Mouse (Mus musculus) kidney, adult 2 months (tissue): Measurements from ENCODE around the gene Acap2. TPM values are rescaled to one million over a fixed set of nuclear protein-coding genes. Genes with fewer than 3 reads are reported as not detected.

ENCODE experiments used
- DNase-seq: peaks from one replicate; pipeline ENCODE4 v3.0.0; 2021
- H3K27ac ChIP-seq: fragments of 200-500 bp; 2 replicates; pipeline ENCODE4 v1.5.1; 2012; ENCODE audit warnings: low read depth, low read length, control low read depth, inconsistent platforms; ENCODE audit not compliant: insufficient read depth
- H3K27me3 ChIP-seq: fragments of 200-500 bp; replicated peaks from 2 replicates; pipeline ENCODE4 v1.6.1; 2012; ENCODE audit warnings: mild to moderate bottlenecking, moderate library complexity, low read length, inconsistent platforms; ENCODE audit not compliant: control insufficient read depth, insufficient read depth
- H3K36me3 ChIP-seq: fragments of 200-500 bp; 2 replicates; pipeline ENCODE4 v1.6.1; 2012; ENCODE audit warnings: mild to moderate bottlenecking, moderate library complexity, low read length, inconsistent platforms; ENCODE audit not compliant: control insufficient read depth, insufficient read depth
- H3K4me1 ChIP-seq: fragments of 200-500 bp; 2 replicates; pipeline ENCODE4 v1.6.1; 2011; ENCODE audit warnings: low read length; ENCODE audit not compliant: control insufficient read depth, insufficient read depth
- H3K4me3 ChIP-seq: fragments of 200-500 bp; 2 replicates; pipeline ENCODE4 v1.5.1; 2011; ENCODE audit warnings: mild to moderate bottlenecking, low read depth, low read length, control low read depth; ENCODE audit not compliant: insufficient read depth
- CTCF ChIP-seq: fragments of 200-500 bp; conservative IDR thresholded peaks from 2 replicates; pipeline ENCODE4 v1.5.1; 2011; ENCODE audit warnings: low read depth, mild to moderate bottlenecking, control low read depth, low read length, moderate library complexity, mixed read lengths; ENCODE audit not compliant: insufficient read depth, insufficient read length
- POLR2A ChIP-seq: fragments of 200-500 bp; IDR thresholded peaks from one replicate; pipeline ENCODE4 v1.6.1; 2011; ENCODE audit warnings: low read depth, low read length, control low read depth
- WGBS: fragments of 180-500 bp; shearing (Covaris S2); methylation state at CpG from one replicate; pipeline ENCODE4 v1.1.7; 2018; 5-methylcytosine and 5-hydroxymethylcytosine counted together
- polyA plus RNA-seq: library from polyadenylated mRNA; depleted of rRNA; stranded (reverse); fragments of >200 nt; gene quantifications from 2 replicates; pipeline ENCODE4 v1.2.3, GENCODE M21; 2012

The Acap2 gene
- polyA plus RNA-seq, 1 experiment, result 8.6 TPM

DNA sequence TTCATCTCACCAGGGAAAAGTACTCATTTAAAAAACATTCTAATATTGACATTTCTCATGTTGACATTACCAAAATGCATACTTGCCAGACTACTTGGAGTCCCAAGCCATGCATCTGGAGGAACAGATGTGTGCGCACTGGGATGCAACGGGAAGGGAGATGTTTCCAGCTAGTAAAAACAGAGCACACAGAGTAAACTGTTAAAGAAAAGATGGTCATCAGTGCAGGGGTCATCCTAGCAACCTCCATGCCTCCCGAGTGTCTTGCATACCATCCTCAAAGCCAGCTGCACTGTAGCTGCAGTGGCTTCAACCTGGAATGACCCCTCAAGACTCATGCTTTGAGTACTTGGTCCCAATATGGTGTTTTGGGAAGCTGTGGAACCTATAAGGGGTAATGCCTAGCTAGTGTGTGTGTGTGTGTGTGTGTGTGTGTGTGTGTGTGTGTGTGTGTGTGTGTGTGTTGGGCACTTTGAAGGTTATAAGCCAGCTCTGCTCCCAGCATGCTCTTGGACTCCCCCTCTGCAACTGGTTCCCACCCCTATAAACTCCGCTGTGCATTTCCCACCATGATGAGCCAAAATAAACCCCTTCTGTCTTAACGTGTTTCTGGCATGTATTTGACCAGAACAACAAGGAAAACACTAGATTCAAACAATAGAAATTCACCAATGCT is 31.6 kb upstream of the Acap2 start:
- DNase-seq, result no peak
- no peak overlapping the region for H3K27ac ChIP-seq
- TF ChIP-seq POLR2A, result no peak
- no peak for TF ChIP-seq CTCF
- no peaks in the 10 kb centered on the region for H3K36me3 ChIP-seq
- H3K4me3 ChIP-seq, result no peak overlapping the region
- no peaks in the 10 kb centered on the region for H3K27me3 ChIP-seq
- peaks cover 4% of the 10 kb centered on the region; the same call in 1 of the 2 replicates for H3K4me1 ChIP-seq
- WGBS, result 74% methylated on average over 5 of the region's 5 CpGs

DNA sequence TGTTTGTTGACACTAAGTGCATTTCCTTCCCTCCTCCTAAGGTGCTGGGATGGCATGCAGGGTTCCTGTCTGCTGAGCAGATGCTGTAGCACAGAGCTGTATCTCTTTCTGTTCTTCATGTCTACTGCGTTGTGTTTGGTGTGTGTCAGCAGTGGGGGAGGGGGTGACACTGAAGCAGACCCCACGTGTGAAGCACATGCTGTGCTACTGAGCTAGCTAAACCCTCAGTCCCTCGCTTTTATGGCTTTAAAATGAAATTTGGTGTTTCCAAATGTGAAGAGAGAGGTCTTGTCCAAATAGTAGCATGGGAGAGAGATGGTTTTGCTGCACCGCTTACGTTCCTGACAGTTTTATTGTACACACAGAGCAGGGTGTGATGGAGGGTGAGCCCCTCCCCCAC is 30.5 kb upstream of the Acap2 start:
- Histone ChIP-seq H3K36me3 (no peaks in the 10 kb centered on the region), H3K27me3 (no peaks in the 10 kb centered on the region), H3K4me1 (peaks cover 4% of the 10 kb centered on the region; the same call in 1 of the 2 replicates), H3K27ac (no peak overlapping the region), H3K4me3 (no peak overlapping the region)
- DNase-seq, result no peak
- WGBS, result 74% methylated on average over 5 of the region's 5 CpGs
- TF ChIP-seq CTCF, result no peak
- TF ChIP-seq POLR2A, result no peak

- Histone ChIP-seq H3K4me3 (no peak overlapping the region), H3K4me1 (no peaks in the 10 kb centered on the region), H3K27me3 (no peaks in the 10 kb centered on the region), H3K27ac (no peak overlapping the region), H3K36me3 (no peaks in the 10 kb centered on the region)
- 90% methylated on average over 1 of the region's 1 CpGs for WGBS
- TF ChIP-seq POLR2A (no peak), CTCF (no peak)
- no peak for DNase-seq
These were observed 26.7 kb upstream of the Acap2 start for GRCm38 (mm10) chr16:31227746-31228145.

- H3K4me3 ChIP-seq, result no peak overlapping the region
- TF ChIP-seq CTCF, result no peak
- no peak for TF ChIP-seq POLR2A
- no peaks in the 10 kb centered on the region for H3K27me3 ChIP-seq
- no peak for DNase-seq
- no peaks in the 10 kb centered on the region for H3K36me3 ChIP-seq
- 93% methylated on average over 4 of the region's 4 CpGs for WGBS
- H3K27ac ChIP-seq, result no peak overlapping the region
- H3K4me1 ChIP-seq, result no peaks in the 10 kb centered on the region
These were observed 14.2 kb upstream of the Acap2 start for GRCm38 (mm10) chr16:31215271-31215670.

- DNase-seq, result no peak
- H3K36me3 ChIP-seq, result no peaks in the 10 kb centered on the region
- no peaks in the 10 kb centered on the region for H3K27me3 ChIP-seq
- H3K4me3 ChIP-seq, result no peak overlapping the region
- no peaks in the 10 kb centered on the region for H3K4me1 ChIP-seq
- no peak for TF ChIP-seq CTCF
- TF ChIP-seq POLR2A, result no peak
- no peak overlapping the region for H3K27ac ChIP-seq
- WGBS, result 94% methylated on average over 6 of the region's 6 CpGs
These were observed 12.4 kb upstream of the Acap2 start for GRCm38 (mm10) chr16:31213463-31213862.

GRCm38 (mm10) chr16:31211503-31211902 is 10.5 kb upstream of the Acap2 start:
- TF ChIP-seq CTCF (no peak), POLR2A (no peak)
- Histone ChIP-seq H3K27me3 (no peaks in the 10 kb centered on the region), H3K4me1 (no peaks in the 10 kb centered on the region), H3K27ac (no peak overlapping the region), H3K4me3 (no peak overlapping the region), H3K36me3 (no peaks in the 10 kb centered on the region)
- DNase-seq, result peak; percentile 24
- 74% methylated on average over 9 of the region's 9 CpGs for WGBS

GRCm38 (mm10) chr16:31210453-31210852 is 9.4 kb upstream of the Acap2 start:
- no peaks in the 10 kb centered on the region for H3K27me3 ChIP-seq
- peak; percentile 48 for DNase-seq
- no peak overlapping the region for H3K27ac ChIP-seq
- no peaks in the 10 kb centered on the region for H3K4me1 ChIP-seq
- no peak overlapping the region for H3K4me3 ChIP-seq
- H3K36me3 ChIP-seq, result no peaks in the 10 kb centered on the region
- TF ChIP-seq POLR2A (no peak), CTCF (no peak)
- 52% methylated on average over 4 of the region's 4 CpGs for WGBS
